Mouse (Mus musculus): ENCODE measurements around the gene Zbtb11.
"Not testable (repeated sequence)": the region's sequence is repeated elsewhere in the genome, so short reads cannot be mapped to it uniquely, and the experiment has no call there.

Zbtb11 gene

DNA sequence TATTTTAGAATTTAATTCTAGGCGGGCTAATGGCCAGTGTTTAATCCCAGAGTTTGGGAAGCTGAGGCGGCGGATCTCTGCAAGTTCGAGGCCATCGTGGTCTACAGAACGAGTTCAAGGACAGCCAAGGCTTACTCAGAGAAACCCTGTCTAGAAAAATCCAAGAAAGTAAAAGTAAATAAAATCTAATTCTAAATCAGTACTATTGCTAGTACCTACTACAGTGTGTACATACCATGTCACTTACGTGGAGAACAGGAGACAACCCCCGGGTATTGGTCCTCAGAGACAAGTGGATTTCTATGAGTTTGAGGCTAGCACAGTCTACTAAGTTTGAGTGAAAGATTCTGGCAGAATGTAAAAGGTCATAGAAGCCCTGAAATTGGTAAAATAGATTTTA lies 64.4 kb downstream of the Zbtb11 start:
- no peak for DNase-seq (ENCODE audit: low read depth, low spot score)

DNA sequence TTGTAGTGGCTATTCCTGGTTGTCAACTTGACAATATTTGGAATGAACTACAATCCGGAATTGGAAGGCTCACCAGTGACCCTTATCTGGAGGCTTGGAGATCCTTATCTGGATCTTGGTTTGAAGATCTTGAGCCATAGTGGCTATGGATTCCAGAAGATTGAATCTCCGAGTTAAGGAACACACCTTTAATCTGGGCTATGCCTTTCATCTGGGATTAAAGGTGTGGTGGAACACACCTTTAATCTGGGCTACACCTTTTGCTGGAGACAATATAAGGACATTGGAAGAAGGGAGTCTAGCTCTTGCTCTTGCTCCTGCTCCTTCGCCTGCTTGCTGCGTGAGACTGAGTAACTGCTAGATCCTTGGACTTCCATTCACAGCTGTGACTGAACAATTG lies 74.4 kb downstream of the Zbtb11 start, which contains the start of gene Senp7:
Gene Senp7 (plus strand): TSS at position 301 of the 400 bp plus-strand sequence.
- DNase-seq (ENCODE audit: low read depth, low spot score), result not testable (repeated sequence)

DNA sequence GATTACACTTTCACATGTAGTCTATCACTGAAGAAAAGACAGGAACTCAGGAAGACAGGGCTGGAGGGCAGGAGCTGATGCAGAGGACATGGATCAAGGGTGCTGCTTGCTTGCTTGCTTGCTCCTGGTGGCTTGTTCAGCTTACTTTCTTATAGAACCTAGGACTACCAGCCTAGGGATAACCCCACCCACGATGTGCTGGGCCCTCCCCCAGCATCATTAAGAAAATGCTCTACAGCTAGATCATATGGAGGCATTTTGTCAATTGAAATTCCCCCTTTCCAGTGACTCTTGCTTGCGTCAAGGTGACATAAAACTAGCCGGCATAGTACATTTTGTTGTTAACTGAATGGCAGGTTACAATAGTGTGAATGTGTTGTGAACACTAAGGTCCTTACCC lies 82.2 kb downstream of the Zbtb11 start:
- DNase-seq (ENCODE audit: low read depth, low spot score), result no peak

DNA sequence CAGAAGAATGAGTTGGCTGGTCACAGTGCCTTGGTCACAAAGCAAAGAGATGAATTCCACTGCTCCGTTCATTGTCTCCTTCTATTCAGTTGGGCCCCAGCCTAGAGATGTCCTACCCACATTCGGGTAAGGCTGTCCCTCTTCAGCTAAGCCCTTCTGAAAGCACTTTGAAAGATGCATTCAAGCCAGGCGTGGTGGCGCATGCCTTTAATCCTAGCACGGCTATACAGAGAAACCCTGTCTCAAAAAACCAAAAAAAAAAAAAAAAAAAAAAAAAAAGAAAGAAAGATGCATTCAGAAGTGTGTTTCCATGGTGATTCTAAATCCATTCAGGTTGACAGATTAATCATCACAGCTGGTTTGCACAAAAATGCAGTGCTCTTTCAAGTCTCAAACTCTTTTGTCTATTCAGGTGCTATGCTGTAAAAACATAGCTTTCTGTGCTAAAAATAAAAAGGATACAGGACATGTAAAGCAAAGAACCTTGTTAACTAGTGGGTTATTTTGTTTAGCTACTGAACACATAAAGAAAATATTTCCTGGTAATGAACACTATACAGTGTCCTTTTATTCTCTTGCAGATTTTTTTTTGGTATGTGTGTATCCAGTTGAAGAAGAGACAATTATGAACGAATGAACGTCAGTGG lies 83.4 kb downstream of the Zbtb11 start:
- no peak for DNase-seq (ENCODE audit: low read depth, low spot score)

DNA sequence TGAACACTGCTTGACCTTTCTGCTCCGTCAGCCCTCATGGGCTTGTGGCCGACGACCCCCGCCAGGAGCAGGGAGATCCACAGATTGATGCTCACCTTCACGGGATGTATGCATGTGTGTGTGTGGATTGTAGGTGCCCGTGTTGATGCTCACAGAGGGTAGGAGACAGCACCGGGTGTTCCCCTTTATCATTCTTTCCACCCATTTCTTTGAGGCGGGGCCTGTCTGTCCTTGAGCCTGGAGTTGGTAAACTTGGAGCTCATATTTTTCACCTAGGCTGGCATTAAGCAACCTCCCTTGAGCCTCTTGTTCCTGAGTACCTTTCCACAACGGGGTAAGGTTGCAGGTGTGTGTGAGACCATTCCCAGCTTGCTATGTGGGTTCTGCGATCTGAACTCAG lies 84.5 kb downstream of the Zbtb11 start:
- DNase-seq (ENCODE audit: low read depth, low spot score), result no peak

Data from ES-CJ7 (cell line).